Mouse (Mus musculus) midbrain, embryonic 10.5 days (tissue): ENCODE measurements around the gene Abcg2. TPM values are rescaled to one million over a fixed set of nuclear protein-coding genes. Genes with fewer than 3 reads are reported as not detected.

Source experiments
- DNase-seq: peaks from one replicate; pipeline ENCODE4 v3.0.0-alpha.2; 2017; ENCODE audit warnings: low spot score
- H3K27ac ChIP-seq: fragments of 300-500 bp; sonication (generic); replicated peaks from 2 replicates; pipeline ENCODE4 v1.5.1; 2016; ENCODE audit warnings: mild to moderate bottlenecking
- H3K27me3 ChIP-seq: fragments of 300-500 bp; sonication (generic); 2 replicates; pipeline ENCODE4 v1.6.1; 2016; ENCODE audit warnings: low read depth, mild to moderate bottlenecking; ENCODE audit not compliant: poor library complexity, severe bottlenecking
- H3K36me3 ChIP-seq: fragments of 300-500 bp; sonication (generic); 2 replicates; pipeline ENCODE4 v1.6.1; 2016; ENCODE audit warnings: mild to moderate bottlenecking, moderate library complexity
- H3K4me1 ChIP-seq: fragments of 300-500 bp; sonication (generic); 2 replicates; pipeline ENCODE4 v1.6.1; 2016
- H3K4me3 ChIP-seq: fragments of 300-500 bp; sonication (generic); 2 replicates; pipeline ENCODE4 v1.5.1; 2016; ENCODE audit warnings: mild to moderate bottlenecking, moderate library complexity
- H3K9me3 ChIP-seq: fragments of 300-500 bp; sonication (generic); replicated peaks from 2 replicates; pipeline ENCODE4 v1.6.1; 2016; ENCODE audit warnings: mild to moderate bottlenecking
- WGBS: fragments of 180-500 bp; shearing (Covaris S2); methylation state at CpG from one replicate; pipeline ENCODE4 v1.1.7; 2016; 5-methylcytosine and 5-hydroxymethylcytosine counted together
- polyA plus RNA-seq: library from polyadenylated mRNA; unstranded; fragments of >200 nt; fragmentation: Nextera tagmentation; extraction: Ambion mirVana; gene quantifications from 2 replicates; pipeline ENCODE4 v1.2.1, GENCODE M21; 2016

The Abcg2 gene
- polyA plus RNA-seq, 1 experiment from 2014 or later = 52.1 TPM

- Histone ChIP-seq H3K4me3 (no peak overlapping the region), H3K36me3 (no peaks in the 10 kb centered on the region), H3K27ac (no peak overlapping the region), H3K4me1 (peaks cover 13% of the 10 kb centered on the region), H3K27me3 (no peaks in the 10 kb centered on the region), H3K9me3 (no peaks in the 10 kb centered on the region)
- DNase-seq = no peak
- WGBS = 84% methylated on average over 2 of the region's 2 CpGs
These were observed 57.9 kb downstream of the Abcg2 start for GRCm38 (mm10) chr6:58642191-58642590.

DNA sequence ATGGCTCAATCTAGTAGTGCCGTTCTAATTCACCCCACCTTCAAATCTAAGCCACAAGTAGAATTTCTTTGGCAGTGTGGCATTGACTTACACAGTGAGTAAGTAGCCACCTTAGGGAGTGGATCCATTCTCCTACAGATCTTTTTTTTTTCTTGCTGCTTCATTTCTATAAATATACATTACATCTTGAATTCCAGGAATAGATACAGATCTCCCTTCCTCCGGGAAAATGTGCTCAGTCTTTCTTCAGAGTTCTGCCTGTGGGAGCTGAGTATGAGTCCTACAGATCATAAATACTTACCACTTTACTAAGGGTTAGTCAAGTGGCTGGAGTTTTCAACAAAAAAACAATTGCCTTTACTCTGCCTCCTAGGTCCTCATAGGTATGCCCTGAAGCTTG is 60.3 kb downstream of the Abcg2 start:
- 84% methylated on average over 2 of the region's 2 CpGs for WGBS
- Histone ChIP-seq H3K9me3 (no peaks in the 10 kb centered on the region), H3K4me1 (peaks cover 13% of the 10 kb centered on the region), H3K27ac (no peak overlapping the region), H3K4me3 (no peak overlapping the region), H3K36me3 (no peaks in the 10 kb centered on the region), H3K27me3 (no peaks in the 10 kb centered on the region)
- no peak for DNase-seq

DNA sequence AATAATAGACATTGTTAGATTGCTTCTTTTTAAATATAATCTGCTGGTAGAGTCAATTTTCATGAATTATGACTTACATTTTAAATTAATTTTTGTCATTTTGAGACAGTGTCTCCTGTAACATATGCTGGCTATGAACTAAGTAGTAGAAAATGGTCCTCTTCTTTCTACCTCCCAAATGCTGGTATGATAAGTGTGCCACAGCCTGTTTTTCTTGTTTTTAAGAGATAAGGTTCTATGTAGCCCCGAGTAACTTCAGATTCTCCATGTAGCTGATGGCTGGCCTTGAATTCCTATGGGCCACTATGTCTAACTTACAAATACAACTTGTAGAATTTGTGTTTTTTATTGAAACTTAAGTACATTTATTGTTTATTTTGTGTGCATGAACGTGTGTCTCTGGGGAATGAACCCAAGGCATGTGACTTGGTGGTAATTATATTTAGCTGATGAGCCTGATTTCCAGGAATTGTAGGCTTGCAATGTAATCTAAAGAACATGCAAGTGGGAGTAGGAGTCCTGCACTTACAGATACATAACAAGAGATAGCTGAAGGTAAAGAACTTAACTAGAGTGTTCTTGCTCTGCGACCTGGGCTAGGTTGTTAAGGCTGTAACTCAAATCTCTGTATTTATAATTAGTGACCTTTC is 63.9 kb downstream of the Abcg2 start:
- Histone ChIP-seq H3K27me3 (no peaks in the 10 kb centered on the region), H3K27ac (no peak overlapping the region), H3K4me3 (no peak overlapping the region), H3K36me3 (no peaks in the 10 kb centered on the region), H3K4me1 (no peaks in the 10 kb centered on the region), H3K9me3 (no peaks in the 10 kb centered on the region)
- DNase-seq = no peak
- 76% methylated on average over 3 of the region's 3 CpGs for WGBS

GRCm38 (mm10) chr6:58650136-58650535 is 65.8 kb downstream of the Abcg2 start:
- WGBS = 94% methylated on average over 3 of the region's 3 CpGs
- H3K27ac ChIP-seq = no peak overlapping the region
- no peaks in the 10 kb centered on the region for H3K36me3 ChIP-seq
- H3K4me1 ChIP-seq = no peaks in the 10 kb centered on the region
- DNase-seq = no peak
- no peak overlapping the region for H3K4me3 ChIP-seq
- H3K27me3 ChIP-seq = no peaks in the 10 kb centered on the region
- no peaks in the 10 kb centered on the region for H3K9me3 ChIP-seq

GRCm38 (mm10) chr6:58651038-58651437 is 66.7 kb downstream of the Abcg2 start:
- no peak overlapping the region for H3K4me3 ChIP-seq
- DNase-seq = no peak
- 92% methylated on average over 1 of the region's 1 CpGs for WGBS

GRCm38 (mm10) chr6:58660951-58661575 is 76.7 kb downstream of the Abcg2 start:
- H3K9me3 ChIP-seq = no peaks in the 10 kb centered on the region
- H3K27ac ChIP-seq = no peak overlapping the region
- no peak overlapping the region for H3K4me3 ChIP-seq
- DNase-seq = no peak
- no peaks in the 10 kb centered on the region for H3K4me1 ChIP-seq
- 93% methylated on average over 3 of the region's 3 CpGs for WGBS
- H3K36me3 ChIP-seq = peaks cover 5% of the 10 kb centered on the region; the same call in 1 of the 2 replicates
- no peaks in the 10 kb centered on the region for H3K27me3 ChIP-seq

More at GRCm38 (mm10) chr6:58651038-58651437, 66.7 kb downstream of the Abcg2 start:
- Histone ChIP-seq H3K9me3 (no peaks in the 10 kb centered on the region), H3K27ac (no peak overlapping the region), H3K36me3 (no peaks in the 10 kb centered on the region), H3K4me1 (no peaks in the 10 kb centered on the region), H3K27me3 (no peaks in the 10 kb centered on the region)

GRCm38 (mm10) chr6:58677802-58678201 is 93.5 kb downstream of the Abcg2 start:
- Histone ChIP-seq H3K27me3 (no peaks in the 10 kb centered on the region), H3K27ac (no peak overlapping the region), H3K36me3 (peaks cover 17% of the 10 kb centered on the region), H3K9me3 (no peaks in the 10 kb centered on the region), H3K4me3 (no peak overlapping the region), H3K4me1 (no peaks in the 10 kb centered on the region)
- 94% methylated on average over 1 of the region's 1 CpGs for WGBS
- DNase-seq = no peak

DNA sequence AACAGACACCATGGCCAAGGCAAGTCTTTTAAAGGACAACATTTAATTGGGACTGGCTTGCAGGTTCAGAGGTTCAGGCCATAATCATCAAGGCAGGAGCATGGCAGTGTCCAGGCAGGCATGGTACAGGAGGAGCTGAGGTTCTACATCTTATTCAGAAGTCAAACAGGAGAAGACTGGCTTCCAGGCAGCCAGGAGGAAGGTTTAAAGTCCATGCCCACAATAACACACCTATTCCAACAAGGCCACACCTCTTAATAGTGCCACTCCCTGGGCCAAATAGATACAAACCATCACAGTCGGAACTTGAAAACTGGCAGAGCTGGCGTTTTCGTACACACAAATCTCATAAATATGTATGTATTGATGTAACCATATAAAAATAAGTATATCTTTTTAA is 94.2 kb downstream of the Abcg2 start:
- H3K4me1 ChIP-seq = no peaks in the 10 kb centered on the region
- no peaks in the 10 kb centered on the region for H3K27me3 ChIP-seq
- H3K4me3 ChIP-seq = no peak overlapping the region
- H3K9me3 ChIP-seq = no peaks in the 10 kb centered on the region
- 100% methylated on average over 3 of the region's 3 CpGs for WGBS
- H3K27ac ChIP-seq = no peak overlapping the region
- H3K36me3 ChIP-seq = peaks cover 17% of the 10 kb centered on the region
- no peak for DNase-seq

- Histone ChIP-seq H3K4me1 (no peaks in the 10 kb centered on the region), H3K27ac (no peak overlapping the region), H3K36me3 (peaks cover 2% of the 10 kb centered on the region; the same call in 1 of the 2 replicates), H3K4me3 (no peak overlapping the region), H3K9me3 (no peaks in the 10 kb centered on the region), H3K27me3 (no peaks in the 10 kb centered on the region)
- DNase-seq = no peak
- 82% methylated on average over 2 of the region's 2 CpGs for WGBS
These were observed 107.3 kb downstream of the Abcg2 start for GRCm38 (mm10) chr6:58691584-58691983.

DNA sequence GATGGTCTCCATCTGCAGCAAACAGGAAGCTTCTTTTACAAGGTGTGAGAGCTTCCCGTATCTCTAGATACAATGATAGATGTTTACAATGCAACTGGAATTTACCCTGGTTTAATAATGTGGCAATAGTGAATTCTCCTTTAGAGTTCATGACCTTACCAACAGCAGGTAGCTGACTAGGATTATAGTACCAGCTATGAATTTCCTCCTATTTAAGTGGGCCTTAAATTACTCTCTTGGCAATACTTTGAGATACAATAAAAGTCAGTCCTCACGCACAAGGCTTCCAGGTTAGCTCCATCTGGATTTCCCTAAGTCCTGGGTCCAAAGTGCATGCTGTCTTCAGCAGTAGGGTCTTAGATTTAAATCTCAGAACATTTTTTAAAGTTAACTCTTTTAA is 109.9 kb downstream of the Abcg2 start:
- no peaks in the 10 kb centered on the region for H3K9me3 ChIP-seq
- peaks cover 2% of the 10 kb centered on the region; the same call in 1 of the 2 replicates for H3K36me3 ChIP-seq
- no peak overlapping the region for H3K27ac ChIP-seq
- 94% methylated on average over 2 of the region's 2 CpGs for WGBS
- no peak overlapping the region for H3K4me3 ChIP-seq
- no peaks in the 10 kb centered on the region for H3K27me3 ChIP-seq
- no peaks in the 10 kb centered on the region for H3K4me1 ChIP-seq
- DNase-seq = no peak

DNA sequence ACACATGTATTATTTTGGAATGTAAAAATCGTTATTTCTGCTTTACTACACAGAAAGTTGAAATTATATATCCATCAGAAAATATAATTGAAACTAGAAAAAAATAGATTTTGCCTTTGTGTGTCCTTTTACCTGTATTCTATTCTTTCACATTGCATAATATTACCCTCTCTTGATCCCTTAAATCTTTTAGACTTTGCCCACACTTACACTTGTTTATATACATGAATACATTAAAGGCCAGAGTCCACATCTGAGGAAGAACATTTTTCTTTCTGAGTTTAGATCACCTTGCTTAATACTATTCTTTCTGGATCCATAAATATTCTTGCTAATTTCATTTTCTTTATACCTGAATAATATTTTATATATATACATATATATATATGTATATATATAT is 110.4 kb downstream of the Abcg2 start:
- Histone ChIP-seq H3K27ac (no peak overlapping the region), H3K4me3 (no peak overlapping the region), H3K27me3 (no peaks in the 10 kb centered on the region), H3K4me1 (no peaks in the 10 kb centered on the region), H3K9me3 (no peaks in the 10 kb centered on the region), H3K36me3 (peaks cover 2% of the 10 kb centered on the region; the same call in 1 of the 2 replicates)
- WGBS = 75% methylated on average over 1 of the region's 1 CpGs
- DNase-seq = no peak

DNA sequence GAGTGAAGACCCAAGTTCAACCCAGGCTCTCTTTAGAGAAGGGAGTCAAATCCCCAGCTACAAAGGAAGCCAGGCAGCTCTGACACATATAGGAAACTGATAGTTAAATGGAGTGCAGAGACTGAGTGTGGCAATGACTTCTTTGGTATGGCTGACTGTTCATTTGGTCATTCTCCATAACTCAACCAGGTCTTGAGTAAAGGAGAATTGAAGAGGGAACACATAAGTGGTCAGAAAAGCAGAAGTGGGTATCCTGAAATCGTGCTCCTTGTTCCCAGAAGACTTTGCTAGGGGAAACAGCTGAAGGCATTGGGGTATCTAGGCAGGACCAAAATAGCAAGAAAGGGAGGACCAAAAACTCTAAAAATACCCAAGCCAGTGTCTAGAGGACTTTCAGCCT is 126.0 kb downstream of the Abcg2 start:
- H3K27me3 ChIP-seq = no peaks in the 10 kb centered on the region
- 67% methylated on average over 1 of the region's 1 CpGs for WGBS
- H3K27ac ChIP-seq = no peak overlapping the region
- H3K4me3 ChIP-seq = no peak overlapping the region
- no peaks in the 10 kb centered on the region for H3K4me1 ChIP-seq
- no peaks in the 10 kb centered on the region for H3K9me3 ChIP-seq
- DNase-seq = no peak
- H3K36me3 ChIP-seq = no peaks in the 10 kb centered on the region

- no peaks in the 10 kb centered on the region for H3K4me1 ChIP-seq
- WGBS = 94% methylated on average over 2 of the region's 2 CpGs
- no peaks in the 10 kb centered on the region for H3K27me3 ChIP-seq
- no peaks in the 10 kb centered on the region for H3K9me3 ChIP-seq
- no peaks in the 10 kb centered on the region for H3K36me3 ChIP-seq
- no peak overlapping the region for H3K4me3 ChIP-seq
- DNase-seq = no peak
- no peak overlapping the region for H3K27ac ChIP-seq
These were observed 127.6 kb downstream of the Abcg2 start for GRCm38 (mm10) chr6:58711909-58712308.
